Mouse (Mus musculus) heart, adult 2 months (tissue): ENCODE measurements around the gene Krt33a. TPM values are rescaled to one million over a fixed set of nuclear protein-coding genes. Genes with fewer than 3 reads are reported as not detected.

Experiments used
- DNase-seq, 2 experiments: peaks; one replicate each; pipeline ENCODE4 v3.0.0; 2021
- H3K27ac ChIP-seq: fragments of 200-600 bp; 2 replicates; pipeline ENCODE4 v1.8.1; 2022
- H3K27me3 ChIP-seq: fragments of 200-500 bp; 2 replicates; pipeline ENCODE4 v1.6.1; 2012; ENCODE audit warnings: mild to moderate bottlenecking, low read length, inconsistent platforms, mixed read lengths; ENCODE audit not compliant: control insufficient read depth, insufficient read depth
- H3K36me3 ChIP-seq: fragments of 200-500 bp; 2 replicates; pipeline ENCODE4 v1.6.1; 2012; ENCODE audit warnings: low read length, inconsistent platforms; ENCODE audit not compliant: control insufficient read depth, insufficient read depth
- H3K4me1 ChIP-seq: fragments of 200-500 bp; 2 replicates; pipeline ENCODE4 v1.6.1; 2011; ENCODE audit warnings: low read length; ENCODE audit not compliant: control insufficient read depth, insufficient read depth
- H3K4me3 ChIP-seq: fragments of 200-600 bp; 2 replicates; pipeline ENCODE4 v1.8.1; 2022
- H3K79me2 ChIP-seq: fragments of 200-500 bp; replicated peaks from 2 replicates; pipeline ENCODE4 v1.6.1; 2012; ENCODE audit warnings: mild to moderate bottlenecking, inconsistent platforms, low read length, moderate library complexity, mixed read lengths; ENCODE audit not compliant: control insufficient read depth, insufficient read depth
- H3K9ac ChIP-seq: fragments of 200-500 bp; 2 replicates; pipeline ENCODE4 v1.6.1; 2012; ENCODE audit warnings: low read depth, mild to moderate bottlenecking, control low read depth, inconsistent platforms, low read length, mixed read lengths
- CTCF ChIP-seq: fragments of 200-600 bp; IDR thresholded peaks from 2 replicates; pipeline ENCODE4 v1.8.1; 2022; ENCODE audit warnings: antibody characterized with exemption, mild to moderate bottlenecking, moderate library complexity
- EP300 ChIP-seq: fragments of 200-500 bp; IDR thresholded peaks from 2 replicates; pipeline ENCODE4 v1.6.1; 2011; ENCODE audit warnings: low read depth, low read length, control low read depth; ENCODE audit not compliant: insufficient read depth
- POLR2A ChIP-seq: fragments of 200-500 bp; IDR thresholded peaks from 2 replicates; pipeline ENCODE4 v1.6.1; 2011; ENCODE audit warnings: mild to moderate bottlenecking, low read depth, low read length, control low read depth; ENCODE audit not compliant: insufficient read depth
- WGBS: fragments of 180-500 bp; shearing (Covaris S2); methylation state at CpG from one replicate; pipeline ENCODE4 v1.1.7; 2018; 5-methylcytosine and 5-hydroxymethylcytosine counted together
- intact Hi-C: fragments of 180-260 bp; cut with DNase I; formaldehyde crosslinking; loops from one replicate; pipeline ENCODE4 v1.15.1; 2025
- polyA plus RNA-seq: library from polyadenylated mRNA; depleted of rRNA; stranded (reverse); fragments of >200 nt; gene quantifications from 2 replicates; pipeline ENCODE4 v1.2.3, GENCODE M21; 2012
- total RNA-seq, 2 experiments: library from RNA; stranded (reverse); gene quantifications; 2 replicates each; pipeline ENCODE4 v1.2.3; 2021

Gene Krt33a
- total and polyA plus RNA-seq, 3 experiments, result not detected

- Histone ChIP-seq H3K79me2 (no peaks in the 10 kb centered on the region), H3K36me3 (no peaks in the 10 kb centered on the region), H3K27me3 (peaks cover 7% of the 10 kb centered on the region), H3K4me3 (no peak within 1 kb of the TSS), H3K4me1 (no peaks in the 10 kb centered on the region), H3K9ac (no peak within 1 kb of the TSS), H3K27ac (no peak within 1 kb of the TSS)
- intact Hi-C loops, result no loop called here
- WGBS, result 29% methylated on average over 26 of the region's 26 CpGs
- no peak for DNase-seq
- no peak for TF ChIP-seq EP300
- no peak for TF ChIP-seq CTCF
- no peak for TF ChIP-seq POLR2A
These were observed 22.2 kb downstream of the Krt33a start, which contains the start of gene Krtap17-1 for GRCm38 (mm10) chr11:99993620-99994383. TSS of gene Krtap17-1 (minus strand) at chr11:99993994.

GRCm38 (mm10) chr11:99990571-99990970, 25.4 kb downstream of the Krt33a start:
- H3K4me3 ChIP-seq, result no peak overlapping the region
- 77% methylated on average over 3 of the region's 3 CpGs for WGBS
- intact Hi-C loops, result no loop called here

GRCm38 (mm10) chr11:99989881-99990405, 26.1 kb downstream of the Krt33a start:
- Histone ChIP-seq H3K4me3 (no peak overlapping the region), H3K4me1 (no peaks in the 10 kb centered on the region), H3K27ac (no peak overlapping the region), H3K36me3 (no peaks in the 10 kb centered on the region), H3K79me2 (no peaks in the 10 kb centered on the region), H3K9ac (no peak overlapping the region), H3K27me3 (peaks cover 7% of the 10 kb centered on the region)
- no peak for DNase-seq
- no peak for TF ChIP-seq CTCF
- no peak for TF ChIP-seq EP300
- TF ChIP-seq POLR2A, result no peak
- WGBS, result 77% methylated on average over 6 of the region's 6 CpGs
- intact Hi-C loops, result no loop called here

More at GRCm38 (mm10) chr11:99990571-99990970, 25.4 kb downstream of the Krt33a start:
- no peak overlapping the region for H3K9ac ChIP-seq
- TF ChIP-seq CTCF (no peak), POLR2A (no peak), EP300 (no peak)
- H3K36me3 ChIP-seq, result no peaks in the 10 kb centered on the region
- no peak for DNase-seq
- no peaks in the 10 kb centered on the region for H3K79me2 ChIP-seq
- no peaks in the 10 kb centered on the region for H3K4me1 ChIP-seq
- no peak overlapping the region for H3K27ac ChIP-seq
- H3K27me3 ChIP-seq, result peaks cover 7% of the 10 kb centered on the region

GRCm38 (mm10) chr11:99988530-99988929, 27.5 kb downstream of the Krt33a start:
- no peaks in the 10 kb centered on the region for H3K4me1 ChIP-seq
- no peaks in the 10 kb centered on the region for H3K36me3 ChIP-seq
- 87% methylated on average over 3 of the region's 3 CpGs for WGBS
- peaks cover 5% of the 10 kb centered on the region for H3K27me3 ChIP-seq
- no peak overlapping the region for H3K4me3 ChIP-seq
- H3K79me2 ChIP-seq, result no peaks in the 10 kb centered on the region
- no peak overlapping the region for H3K9ac ChIP-seq
- TF ChIP-seq POLR2A (no peak), CTCF (no peak), EP300 (no peak)
- intact Hi-C loops, result no loop called here
- H3K27ac ChIP-seq, result no peak overlapping the region
- no peak for DNase-seq

DNA sequence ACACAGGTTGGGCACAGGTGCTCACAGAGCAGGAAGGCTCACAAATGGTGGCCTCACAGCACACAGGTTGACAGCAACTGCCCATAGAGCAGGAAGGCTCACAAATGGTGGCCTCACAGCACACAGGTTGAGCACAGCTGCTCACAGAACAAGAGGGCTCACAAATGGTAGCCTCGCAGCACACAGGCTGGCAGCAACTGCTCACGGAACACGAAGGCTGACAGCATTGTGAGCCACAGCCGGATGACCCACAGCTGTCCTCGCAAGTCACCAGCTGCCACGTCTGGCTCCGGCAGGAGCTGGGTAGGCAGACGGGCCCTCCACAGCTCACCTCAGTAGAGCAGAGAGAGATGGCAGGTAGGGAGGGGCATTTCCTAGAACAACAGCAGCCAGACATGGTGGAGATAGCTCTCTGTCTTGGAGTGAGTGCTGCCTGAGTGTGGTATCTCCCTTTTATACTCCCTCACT, 29.8 kb downstream of the Krt33a start, which contains the start of gene Krtap16-1:
Gene Krtap16-1, minus strand, starts transcription at position 418 of the 468 bp plus-strand sequence.
- DNase-seq, result no peak
- Histone ChIP-seq H3K27me3 (no peaks in the 10 kb centered on the region; the same call in 1 of the 2 replicates), H3K36me3 (no peaks in the 10 kb centered on the region), H3K4me1 (no peaks in the 10 kb centered on the region), H3K27ac (no peak within 1 kb of the TSS), H3K4me3 (no peak within 1 kb of the TSS), H3K79me2 (no peaks in the 10 kb centered on the region), H3K9ac (no peak within 1 kb of the TSS)
- TF ChIP-seq POLR2A (no peak), EP300 (no peak), CTCF (no peak)
- intact Hi-C loops, result no loop called here
- 77% methylated on average over 8 of the region's 8 CpGs for WGBS
